Mouse (Mus musculus): ENCODE measurements around the gene Map10. TPM values are rescaled to one million over a fixed set of nuclear protein-coding genes. Genes with fewer than 3 reads are reported as not detected.

Map10 gene
- polyA plus RNA-seq, 1 experiment from 2014 or later = 5.3 TPM

DNA sequence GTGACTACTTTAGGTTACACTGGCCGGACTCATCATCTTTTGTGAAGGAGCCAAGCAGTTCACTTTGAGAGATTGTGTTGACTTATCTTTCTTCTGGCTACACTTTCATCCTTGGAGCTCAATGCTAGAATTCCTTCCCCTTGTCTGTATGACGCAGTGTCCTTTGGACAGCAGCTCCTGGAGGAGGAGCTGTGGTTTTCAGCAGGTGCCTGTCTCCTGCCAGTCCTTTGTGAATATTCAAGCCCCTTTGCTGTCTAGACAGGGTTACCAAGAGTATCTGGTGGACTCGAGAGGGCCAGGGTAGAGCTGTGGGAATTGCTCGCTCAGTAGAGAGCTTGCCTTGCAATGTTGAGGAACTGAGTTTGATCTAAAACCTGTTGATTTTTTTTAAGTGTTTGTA, 10.7 kb upstream of the Map10 start:
- Histone ChIP-seq H3K4me3 (replicated peaks; ENCODE audit: low read depth, low read length) (no peak overlapping the region), H3K9me3 (replicated peaks; ENCODE audit: low read length) (no peaks in the 10 kb centered on the region), H3K27ac (no peak overlapping the region), H3K4me2 (ENCODE audit: low read length) (no peak overlapping the region), H3K36me3 (ENCODE audit: insufficient read depth, low read length) (no peaks in the 10 kb centered on the region), H3K9ac (ENCODE audit: low read depth, low read length) (no peak overlapping the region), H3K27me3 (ENCODE audit: insufficient read depth, low read length) (no peaks in the 10 kb centered on the region), H3K4me1 (replicated peaks; ENCODE audit: insufficient read depth, low read length) (no peaks in the 10 kb centered on the region)
- 81% methylated on average over 4 of the region's 4 CpGs for WGBS
- TF ChIP-seq CTCF (IDR thresholded peaks at IDR 0.05; ENCODE audit: low read depth) = no peak
- ATAC-seq (replicated peaks; ENCODE audit: low FRiP score, low read depth) (no peak), DNase-seq (ENCODE audit: low spot score) (no peak)

- Histone ChIP-seq H3K4me2 (ENCODE audit: low read length) (no peak overlapping the region), H3K9ac (ENCODE audit: low read depth, low read length) (no peak overlapping the region), H3K4me3 (replicated peaks; ENCODE audit: low read depth, low read length) (no peak overlapping the region), H3K36me3 (ENCODE audit: insufficient read depth, low read length) (no peaks in the 10 kb centered on the region), H3K4me1 (replicated peaks; ENCODE audit: insufficient read depth, low read length) (no peaks in the 10 kb centered on the region), H3K27ac (no peak overlapping the region), H3K27me3 (ENCODE audit: insufficient read depth, low read length) (no peaks in the 10 kb centered on the region), H3K9me3 (replicated peaks; ENCODE audit: low read length) (no peaks in the 10 kb centered on the region)
- 67% methylated on average over 6 of the region's 6 CpGs for WGBS
- no peak for TF ChIP-seq CTCF (IDR thresholded peaks at IDR 0.05; ENCODE audit: low read depth)
- DNase-seq (ENCODE audit: low spot score) = no peak
- no peak for ATAC-seq (replicated peaks; ENCODE audit: low FRiP score, low read depth)
Measured at GRCm38 (mm10) chr8:125660397-125660796, 9.2 kb upstream of the Map10 start.

DNA sequence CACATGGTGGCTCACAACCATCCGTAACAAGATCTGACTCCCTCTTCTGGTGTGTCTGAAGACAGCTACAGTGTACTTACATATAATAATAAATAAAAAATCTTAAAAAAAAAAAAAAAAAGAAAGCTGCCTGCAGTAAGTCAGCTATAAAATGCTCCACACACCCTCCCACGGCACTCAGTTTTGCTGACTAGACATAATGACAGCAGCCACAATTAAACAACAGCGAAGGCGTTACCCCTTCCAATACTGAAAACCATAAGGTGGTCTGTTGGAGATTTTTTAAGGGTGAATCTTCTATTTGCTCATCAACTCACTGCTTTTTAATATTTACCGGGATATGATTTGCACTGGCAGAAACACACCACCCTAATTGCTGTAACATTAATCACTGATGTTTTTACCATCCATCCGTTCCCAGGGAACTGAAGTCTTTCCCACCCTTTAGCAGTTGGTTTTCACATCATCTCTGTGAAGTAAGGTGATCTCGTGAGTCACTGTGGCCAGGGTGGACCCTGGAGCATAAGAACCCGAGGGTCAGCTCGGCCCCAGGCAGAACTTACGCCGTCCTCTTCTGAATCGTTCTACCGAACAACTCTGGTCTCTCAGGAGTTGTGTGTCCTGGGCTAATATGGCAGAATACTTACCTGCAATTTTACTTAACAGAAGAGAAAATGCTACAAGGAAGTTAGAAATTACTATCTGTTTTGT, 7.5 kb upstream of the Map10 start:
- Histone ChIP-seq H3K4me1 (replicated peaks; ENCODE audit: insufficient read depth, low read length) (0 out of 2 replicates have a peak, but pooled peaks cover 6% of the 10 kb centered on the region), H3K27me3 (ENCODE audit: insufficient read depth, low read length) (no peaks in the 10 kb centered on the region), H3K4me3 (replicated peaks; ENCODE audit: low read depth, low read length) (no peak overlapping the region), H3K9me3 (replicated peaks; ENCODE audit: low read length) (no peaks in the 10 kb centered on the region), H3K36me3 (ENCODE audit: insufficient read depth, low read length) (no peaks in the 10 kb centered on the region), H3K9ac (ENCODE audit: low read depth, low read length) (no peak overlapping the region), H3K27ac (no peak overlapping the region), H3K4me2 (ENCODE audit: low read length) (no peak overlapping the region)
- WGBS = 82% methylated on average over 12 of the region's 13 CpGs
- DNase-seq (ENCODE audit: low spot score) = no peak
- no peak for TF ChIP-seq CTCF (IDR thresholded peaks at IDR 0.05; ENCODE audit: low read depth)
- no peak for ATAC-seq (replicated peaks; ENCODE audit: low FRiP score, low read depth)

GRCm38 (mm10) chr8:125662669-125663048, 7.0 kb upstream of the Map10 start:
- Histone ChIP-seq H3K4me3 (replicated peaks; ENCODE audit: low read depth, low read length) (no peak overlapping the region), H3K4me1 (replicated peaks; ENCODE audit: insufficient read depth, low read length) (0 out of 2 replicates have a peak, but pooled peaks cover 6% of the 10 kb centered on the region), H3K27ac (no peak overlapping the region), H3K36me3 (ENCODE audit: insufficient read depth, low read length) (no peaks in the 10 kb centered on the region), H3K4me2 (ENCODE audit: low read length) (no peak overlapping the region), H3K9ac (ENCODE audit: low read depth, low read length) (no peak overlapping the region), H3K9me3 (replicated peaks; ENCODE audit: low read length) (no peaks in the 10 kb centered on the region), H3K27me3 (ENCODE audit: insufficient read depth, low read length) (no peaks in the 10 kb centered on the region)
- TF ChIP-seq CTCF (IDR thresholded peaks at IDR 0.05; ENCODE audit: low read depth) = no peak
- DNase-seq (ENCODE audit: low spot score) (no peak), ATAC-seq (replicated peaks; ENCODE audit: low FRiP score, low read depth) (no peak)
- 82% methylated on average over 6 of the region's 6 CpGs for WGBS

DNA sequence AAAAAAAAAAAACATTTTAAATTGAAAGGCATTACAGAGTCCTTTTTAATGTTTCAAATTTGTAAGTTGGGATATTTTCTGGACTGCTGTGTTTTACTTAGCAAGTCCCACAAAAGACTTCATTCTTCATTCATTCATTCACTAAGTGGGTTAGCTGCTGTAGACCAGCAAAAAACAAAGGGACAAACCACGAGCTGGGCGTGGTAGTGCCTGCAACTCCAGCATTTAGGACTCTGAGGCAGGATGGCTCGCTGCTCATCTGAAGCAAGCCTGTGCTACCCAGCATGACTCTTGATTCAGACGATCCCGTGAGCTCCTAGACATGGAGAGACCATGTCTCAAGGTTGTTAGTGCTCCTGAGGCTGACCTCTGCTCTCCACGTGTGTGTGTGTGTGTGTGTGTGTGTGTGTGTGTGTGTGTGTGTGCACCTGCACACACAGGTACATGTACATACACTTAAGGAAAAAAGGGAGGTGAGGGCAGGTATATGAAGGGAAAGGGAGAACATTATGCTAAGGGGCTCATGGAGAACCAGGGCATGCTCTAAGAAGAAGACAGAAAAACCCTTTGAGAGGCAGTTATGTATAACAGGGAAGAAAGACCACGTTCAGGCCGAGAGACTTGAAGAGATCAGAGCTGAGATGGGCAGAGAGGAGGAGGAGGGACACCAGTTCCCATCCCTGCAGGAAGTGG, 4.3 kb upstream of the Map10 start:
- H3K36me3 ChIP-seq (ENCODE audit: insufficient read depth, low read length) = no peaks in the 10 kb centered on the region
- ATAC-seq (replicated peaks; ENCODE audit: low FRiP score, low read depth) = no peak
- no peaks in the 10 kb centered on the region for H3K27me3 ChIP-seq (ENCODE audit: insufficient read depth, low read length)
- 63% methylated on average over 8 of the region's 8 CpGs for WGBS
- no peak overlapping the region for H3K4me3 ChIP-seq (replicated peaks; ENCODE audit: low read depth, low read length)
- DNase-seq (ENCODE audit: low spot score) = no peak
- H3K27ac ChIP-seq = no peak overlapping the region
- TF ChIP-seq CTCF (IDR thresholded peaks at IDR 0.05; ENCODE audit: low read depth) = no peak
- H3K4me2 ChIP-seq (ENCODE audit: low read length) = no peak overlapping the region
- H3K9me3 ChIP-seq (replicated peaks; ENCODE audit: low read length) = no peaks in the 10 kb centered on the region
- no peak overlapping the region for H3K9ac ChIP-seq (ENCODE audit: low read depth, low read length)
- H3K4me1 ChIP-seq (replicated peaks; ENCODE audit: insufficient read depth, low read length) = peaks cover 10% of the 10 kb centered on the region; the same call in 1 of the 2 replicates

DNA sequence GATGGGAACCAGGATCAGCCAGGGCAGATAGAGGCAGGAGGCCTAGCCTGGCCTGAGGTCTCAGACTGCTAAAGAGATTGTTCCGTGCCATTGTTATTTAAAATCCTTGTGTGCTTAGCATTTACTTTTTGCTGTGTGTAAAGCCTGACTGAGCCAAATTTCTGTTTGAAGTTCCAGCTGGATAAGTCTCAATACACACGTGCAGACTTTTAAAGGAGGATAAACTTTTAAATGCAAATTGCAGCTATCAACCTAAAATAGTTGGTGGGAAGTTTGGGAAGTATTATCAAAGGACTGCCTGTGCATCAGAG, 3.8 kb upstream of the Map10 start:
- no peak for ATAC-seq (replicated peaks; ENCODE audit: low FRiP score, low read depth)
- no peak overlapping the region for H3K27ac ChIP-seq

More for the DNA sequence above, 3.8 kb upstream of the Map10 start:
- H3K4me1 ChIP-seq (replicated peaks; ENCODE audit: insufficient read depth, low read length) = peaks cover 10% of the 10 kb centered on the region; the same call in 1 of the 2 replicates
- WGBS = 21% methylated on average over 2 of the region's 2 CpGs
- no peak overlapping the region for H3K9ac ChIP-seq (ENCODE audit: low read depth, low read length)
- no peak for TF ChIP-seq CTCF (IDR thresholded peaks at IDR 0.05; ENCODE audit: low read depth)
- no peak for DNase-seq (ENCODE audit: low spot score)
- H3K4me2 ChIP-seq (ENCODE audit: low read length) = no peak overlapping the region
- peaks cover 4% of the 10 kb centered on the region for H3K9me3 ChIP-seq (replicated peaks; ENCODE audit: low read length)
- H3K27me3 ChIP-seq (ENCODE audit: insufficient read depth, low read length) = no peaks in the 10 kb centered on the region
- no peak overlapping the region for H3K4me3 ChIP-seq (replicated peaks; ENCODE audit: low read depth, low read length)
- H3K36me3 ChIP-seq (ENCODE audit: insufficient read depth, low read length) = no peaks in the 10 kb centered on the region

Measured in kidney, postnatal 0 days (tissue).